Mouse (Mus musculus): ENCODE data around the gene Dock9. TPM values are rescaled to one million over a fixed set of nuclear protein-coding genes. Genes with fewer than 3 reads are reported as not detected.
A peak's percentile ranks its signal among the peaks of the same experiment; 100 is the strongest.

Gene Dock9
- polyA plus RNA-seq, 1 experiment from 2014 or later: 5.4 TPM

- Histone ChIP-seq H3K27me3 (no peaks in the 10 kb centered on the region), H3K9ac (replicated peaks) (no peak overlapping the region), H3K27ac (replicated peaks) (no peak overlapping the region), H3K4me3 (no peak overlapping the region), H3K4me1 (0 out of 2 replicates have a peak, but pooled peaks cover 3% of the 10 kb centered on the region), H3K4me2 (replicated peaks) (no peak overlapping the region), H3K9me3 (no peaks in the 10 kb centered on the region), H3K36me3 (no peaks in the 10 kb centered on the region)
- ATAC-seq (ENCODE audit: low FRiP score, low read depth): no peak
- 70% methylated on average over 21 of the region's 21 CpGs for WGBS
Observed at GRCm38 (mm10) chr14:121585906-121586765, 211.5 kb downstream of the Dock9 start.

DNA sequence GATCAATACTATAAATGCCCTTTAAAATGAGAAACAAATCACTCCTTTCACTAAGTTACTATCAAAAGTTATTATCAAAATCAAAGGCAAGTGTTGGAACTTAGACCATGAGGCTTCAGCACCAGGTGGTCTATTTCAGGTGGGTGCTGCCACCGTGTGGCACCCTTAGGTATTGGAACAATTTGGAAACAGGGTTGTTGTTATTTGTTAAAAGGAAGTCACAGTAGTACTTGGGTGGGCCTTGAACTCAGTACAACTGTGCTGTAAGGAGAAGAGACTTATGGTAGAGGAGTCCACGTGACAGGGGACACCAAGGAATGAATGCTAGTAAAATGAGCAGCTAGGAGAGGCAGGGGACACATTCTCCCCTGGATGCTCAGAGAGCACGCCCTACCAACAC, 218.6 kb downstream of the Dock9 start:
- Histone ChIP-seq H3K4me2 (replicated peaks) (no peak overlapping the region), H3K9me3 (no peaks in the 10 kb centered on the region), H3K4me1 (no peaks in the 10 kb centered on the region), H3K9ac (replicated peaks) (no peak overlapping the region), H3K27me3 (no peaks in the 10 kb centered on the region), H3K36me3 (no peaks in the 10 kb centered on the region), H3K4me3 (no peak overlapping the region), H3K27ac (replicated peaks) (no peak overlapping the region)
- no peak for ATAC-seq (ENCODE audit: low FRiP score, low read depth)
- WGBS: 41% methylated on average over 3 of the region's 3 CpGs

DNA sequence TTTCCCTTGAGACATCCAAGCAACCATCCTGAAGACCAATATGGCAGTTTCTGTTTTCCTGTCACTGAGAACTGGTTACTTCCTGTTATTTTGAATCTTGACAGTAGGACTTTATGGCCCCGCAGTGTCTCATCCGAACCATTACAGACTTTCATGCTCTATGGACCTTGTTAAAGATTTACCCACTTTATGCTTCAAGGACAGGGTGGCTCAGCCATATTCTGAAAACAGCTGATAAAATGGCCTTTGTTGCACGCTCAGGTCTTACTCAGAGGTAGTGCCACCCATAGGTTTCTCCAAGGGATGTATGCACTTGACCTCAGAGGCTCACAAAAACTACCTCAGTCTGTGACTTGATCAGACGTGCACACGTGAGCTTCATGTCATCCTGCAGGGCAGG, 224.2 kb downstream of the Dock9 start:
- Histone ChIP-seq H3K36me3 (no peaks in the 10 kb centered on the region), H3K4me3 (no peak overlapping the region), H3K27ac (replicated peaks) (no peak overlapping the region), H3K4me2 (replicated peaks) (no peak overlapping the region), H3K9me3 (no peaks in the 10 kb centered on the region), H3K9ac (replicated peaks) (no peak overlapping the region), H3K27me3 (no peaks in the 10 kb centered on the region), H3K4me1 (no peaks in the 10 kb centered on the region)
- ATAC-seq (ENCODE audit: low FRiP score, low read depth): no peak
- 94% methylated on average over 5 of the region's 5 CpGs for WGBS

- H3K27ac ChIP-seq (replicated peaks): peak overlapping the region; percentile 46
Observed at GRCm38 (mm10) chr14:121566794-121567201, 230.8 kb downstream of the Dock9 start.

GRCm38 (mm10) chr14:121565930-121566329, 231.7 kb downstream of the Dock9 start:
- no peak overlapping the region for H3K9ac ChIP-seq (replicated peaks)
- no peak overlapping the region; the same call in 1 of the 2 replicates for H3K27ac ChIP-seq (replicated peaks)
- H3K4me2 ChIP-seq (replicated peaks): peak overlapping the region; percentile 27; the same call in 1 of the 2 replicates
- no peaks in the 10 kb centered on the region for H3K9me3 ChIP-seq
- 0 out of 2 replicates have a peak, but pooled peaks cover 9% of the 10 kb centered on the region for H3K27me3 ChIP-seq
- 34% methylated on average over 6 of the region's 6 CpGs for WGBS
- no peak for ATAC-seq (ENCODE audit: low FRiP score, low read depth)
- peaks cover 31% of the 10 kb centered on the region for H3K4me1 ChIP-seq
- no peak overlapping the region for H3K4me3 ChIP-seq
- H3K36me3 ChIP-seq: no peaks in the 10 kb centered on the region

More at GRCm38 (mm10) chr14:121566794-121567201, 230.8 kb downstream of the Dock9 start:
- Histone ChIP-seq H3K4me1 (peaks cover 31% of the 10 kb centered on the region), H3K36me3 (no peaks in the 10 kb centered on the region), H3K9me3 (no peaks in the 10 kb centered on the region), H3K4me2 (replicated peaks) (peak overlapping the region; percentile 27), H3K4me3 (no peak overlapping the region), H3K27me3 (0 out of 2 replicates have a peak, but pooled peaks cover 9% of the 10 kb centered on the region), H3K9ac (replicated peaks) (no peak overlapping the region)
- peak; percentile 65 for ATAC-seq (ENCODE audit: low FRiP score, low read depth)
- WGBS: 11% methylated on average over 9 of the region's 9 CpGs

DNA sequence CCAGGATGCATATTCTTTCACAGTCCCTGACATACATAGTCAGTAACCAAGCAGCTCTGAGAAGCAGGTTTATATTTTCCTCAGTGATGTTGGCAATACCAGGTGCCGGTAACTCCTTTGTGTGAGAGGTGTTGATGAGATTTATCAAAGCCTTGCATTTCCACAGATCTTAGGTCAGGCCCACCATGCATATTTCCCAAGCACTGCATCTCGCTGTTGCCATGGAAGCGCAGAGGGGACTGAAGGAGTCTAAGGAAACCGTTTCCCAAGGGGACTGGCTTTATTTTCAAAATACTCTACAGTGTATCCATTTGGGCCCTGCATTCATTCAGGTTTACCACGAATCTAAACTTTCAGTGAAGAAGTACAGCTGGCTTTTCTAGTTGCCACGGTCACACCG, 233.0 kb downstream of the Dock9 start:
- H3K4me3 ChIP-seq: no peak overlapping the region
- H3K27ac ChIP-seq (replicated peaks): no peak overlapping the region; the same call in 1 of the 2 replicates
- H3K4me2 ChIP-seq (replicated peaks): no peak overlapping the region
- ATAC-seq (ENCODE audit: low FRiP score, low read depth): peak; percentile 74
- H3K4me1 ChIP-seq: peaks cover 31% of the 10 kb centered on the region
- H3K27me3 ChIP-seq: 0 out of 2 replicates have a peak, but pooled peaks cover 9% of the 10 kb centered on the region
- no peaks in the 10 kb centered on the region for H3K9me3 ChIP-seq
- H3K36me3 ChIP-seq: no peaks in the 10 kb centered on the region
- H3K9ac ChIP-seq (replicated peaks): no peak overlapping the region; the same call in 1 of the 2 replicates
- WGBS: 34% methylated on average over 7 of the region's 7 CpGs

DNA sequence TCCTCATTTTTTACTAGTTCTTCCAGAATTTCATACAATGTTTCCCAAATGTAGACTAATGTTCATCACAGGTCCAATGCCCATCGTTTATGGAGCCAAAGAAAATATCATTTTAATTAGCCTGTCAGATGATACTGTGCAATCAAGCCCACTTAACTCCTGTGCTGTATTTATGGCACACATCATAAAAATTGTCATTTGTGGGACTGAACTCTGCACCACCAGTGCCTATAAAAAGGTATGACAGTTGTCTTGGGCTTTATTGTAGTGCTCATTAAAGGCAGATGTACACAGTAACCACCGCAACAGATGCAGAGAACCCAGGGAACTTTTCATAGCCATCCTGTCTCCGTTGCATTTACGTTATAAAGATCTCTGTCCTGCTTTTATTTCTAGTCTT, 233.7 kb downstream of the Dock9 start:
- H3K27me3 ChIP-seq: 0 out of 2 replicates have a peak, but pooled peaks cover 9% of the 10 kb centered on the region
- no peak overlapping the region for H3K4me3 ChIP-seq
- H3K27ac ChIP-seq (replicated peaks): no peak overlapping the region
- ATAC-seq (ENCODE audit: low FRiP score, low read depth): no peak
- H3K4me2 ChIP-seq (replicated peaks): no peak overlapping the region
- H3K4me1 ChIP-seq: peaks cover 31% of the 10 kb centered on the region
- WGBS: 82% methylated on average over 4 of the region's 4 CpGs
- no peak overlapping the region for H3K9ac ChIP-seq (replicated peaks)
- H3K9me3 ChIP-seq: no peaks in the 10 kb centered on the region
- no peaks in the 10 kb centered on the region for H3K36me3 ChIP-seq

- H3K9ac ChIP-seq (replicated peaks): no peak overlapping the region
- no peak overlapping the region for H3K4me3 ChIP-seq
- H3K4me2 ChIP-seq (replicated peaks): no peak overlapping the region
- H3K27ac ChIP-seq (replicated peaks): no peak overlapping the region
- H3K4me1 ChIP-seq: 0 out of 2 replicates have a peak, but pooled peaks cover 2% of the 10 kb centered on the region
- H3K9me3 ChIP-seq: no peaks in the 10 kb centered on the region
- WGBS: 77% methylated on average over 13 of the region's 13 CpGs
- no peaks in the 10 kb centered on the region for H3K36me3 ChIP-seq
- no peak for ATAC-seq (ENCODE audit: low FRiP score, low read depth)
- 0 out of 2 replicates have a peak, but pooled peaks cover 3% of the 10 kb centered on the region for H3K27me3 ChIP-seq
Observed at GRCm38 (mm10) chr14:121559026-121559425, 238.6 kb downstream of the Dock9 start.

DNA sequence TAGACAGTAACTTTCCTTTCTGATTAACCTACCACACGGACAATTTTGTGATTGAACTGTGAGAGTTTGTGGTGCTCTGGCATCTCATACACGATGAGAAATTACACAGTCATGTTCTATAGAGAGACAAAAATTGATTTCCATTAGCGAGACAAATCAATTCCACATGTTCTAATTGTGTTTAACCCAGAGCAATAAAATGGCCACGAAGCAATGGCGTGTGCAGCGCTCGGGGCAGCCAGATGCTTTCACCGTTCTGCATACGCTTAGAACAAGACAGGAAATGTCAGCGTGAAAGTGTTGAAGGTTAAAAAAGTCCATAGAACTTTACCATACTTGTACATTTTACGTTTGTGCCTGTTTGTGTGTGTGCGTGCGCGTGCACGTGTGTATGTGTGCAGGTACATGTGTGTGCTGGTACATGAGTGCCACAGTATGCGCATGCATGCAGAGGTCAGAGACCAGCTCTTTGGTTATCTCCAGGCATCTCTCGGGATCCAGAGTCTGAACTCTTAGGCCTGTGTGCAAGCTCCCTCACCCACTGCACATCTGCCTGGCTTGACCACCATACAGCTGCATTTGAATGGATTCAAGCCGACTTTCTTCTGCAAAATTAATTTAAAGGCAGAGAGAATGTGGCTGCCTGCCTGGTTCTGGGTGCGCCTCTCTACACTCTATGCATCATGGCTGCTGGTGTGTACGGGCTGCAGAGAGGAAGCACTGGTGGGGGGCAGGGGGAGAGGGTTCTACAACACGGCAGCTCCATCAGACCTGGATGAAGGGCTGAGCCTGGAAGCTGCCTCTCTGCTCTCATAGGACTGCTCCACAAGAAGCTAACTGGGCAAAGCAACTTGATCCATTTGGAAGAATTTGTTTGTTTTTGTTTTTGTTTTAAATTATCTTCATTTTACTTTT, 241.0 kb downstream of the Dock9 start:
- Histone ChIP-seq H3K9me3 (no peaks in the 10 kb centered on the region), H3K4me2 (replicated peaks) (no peak overlapping the region), H3K4me3 (no peak overlapping the region), H3K27ac (replicated peaks) (no peak overlapping the region), H3K4me1 (no peaks in the 10 kb centered on the region), H3K36me3 (no peaks in the 10 kb centered on the region), H3K9ac (replicated peaks) (no peak overlapping the region), H3K27me3 (no peaks in the 10 kb centered on the region)
- no peak for ATAC-seq (ENCODE audit: low FRiP score, low read depth)
- 81% methylated on average over 21 of the region's 21 CpGs for WGBS

DNA sequence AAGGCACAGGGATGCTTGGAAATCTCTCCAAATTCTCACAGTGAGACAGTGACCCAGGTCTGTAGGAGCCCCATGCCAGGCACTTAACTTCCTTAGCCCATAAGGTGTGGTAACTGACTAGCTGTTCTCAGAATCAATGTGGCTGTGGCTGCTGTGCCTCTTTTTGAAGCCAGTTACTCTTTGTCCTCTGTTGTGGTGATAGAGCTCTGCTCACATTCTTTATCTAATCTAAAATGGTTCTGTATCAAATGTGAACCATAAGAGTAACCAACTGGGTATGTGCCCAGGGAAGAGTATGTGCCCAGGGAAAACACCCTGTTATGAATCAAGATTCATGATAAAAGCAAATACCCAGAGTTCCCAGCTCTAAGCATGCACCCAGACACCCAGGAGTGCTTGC, 243.9 kb downstream of the Dock9 start:
- no peak overlapping the region for H3K9ac ChIP-seq (replicated peaks)
- H3K36me3 ChIP-seq: no peaks in the 10 kb centered on the region
- H3K4me2 ChIP-seq (replicated peaks): no peak overlapping the region
- no peak for ATAC-seq (ENCODE audit: low FRiP score, low read depth)
- no peaks in the 10 kb centered on the region for H3K9me3 ChIP-seq
- H3K4me1 ChIP-seq: no peaks in the 10 kb centered on the region
- no peak overlapping the region for H3K4me3 ChIP-seq
- no peaks in the 10 kb centered on the region for H3K27me3 ChIP-seq
- H3K27ac ChIP-seq (replicated peaks): no peak overlapping the region

- Histone ChIP-seq H3K4me2 (replicated peaks) (no peak overlapping the region), H3K9ac (replicated peaks) (no peak overlapping the region), H3K4me3 (no peak overlapping the region), H3K27me3 (no peaks in the 10 kb centered on the region), H3K4me1 (no peaks in the 10 kb centered on the region), H3K9me3 (no peaks in the 10 kb centered on the region), H3K36me3 (no peaks in the 10 kb centered on the region), H3K27ac (replicated peaks) (no peak overlapping the region)
- no peak for ATAC-seq (ENCODE audit: low FRiP score, low read depth)
- 76% methylated on average over 5 of the region's 5 CpGs for WGBS
Observed at GRCm38 (mm10) chr14:121552586-121552985, 245.1 kb downstream of the Dock9 start.

DNA sequence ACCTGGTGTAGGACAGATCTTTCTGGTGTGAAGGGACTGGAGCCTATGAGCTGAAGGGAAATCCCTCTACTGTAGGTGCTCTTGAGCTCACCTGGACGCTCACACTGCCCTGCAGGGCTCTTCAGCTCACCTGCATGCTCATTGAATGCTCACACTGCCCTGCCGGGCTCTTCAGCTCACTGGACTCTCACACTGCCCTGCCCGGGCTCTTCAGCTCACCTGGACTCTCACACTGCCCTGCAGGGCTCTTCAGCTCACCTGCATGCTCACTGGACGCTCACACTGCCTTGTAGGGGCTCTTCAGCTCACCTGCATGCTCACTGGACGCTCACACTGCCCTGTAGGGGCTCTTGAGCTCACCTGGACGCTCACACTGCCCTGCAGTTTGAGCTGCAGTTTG, 247.8 kb downstream of the Dock9 start:
- no peak for ATAC-seq (ENCODE audit: low FRiP score, low read depth)
- Histone ChIP-seq H3K4me2 (replicated peaks) (no peak overlapping the region), H3K27ac (replicated peaks) (no peak overlapping the region), H3K9me3 (no peaks in the 10 kb centered on the region), H3K4me3 (no peak overlapping the region), H3K9ac (replicated peaks) (no peak overlapping the region), H3K36me3 (no peaks in the 10 kb centered on the region), H3K4me1 (no peaks in the 10 kb centered on the region), H3K27me3 (no peaks in the 10 kb centered on the region)
- 75% methylated on average over 6 of the region's 6 CpGs for WGBS
